Mouse (Mus musculus): ENCODE data around the gene Ctbs. TPM values are rescaled to one million over a fixed set of nuclear protein-coding genes. Genes with fewer than 3 reads are reported as not detected.

The Ctbs gene
- total RNA-seq, 2 experiments from 2014 or later, result 2.9 to 13.1 TPM

DNA sequence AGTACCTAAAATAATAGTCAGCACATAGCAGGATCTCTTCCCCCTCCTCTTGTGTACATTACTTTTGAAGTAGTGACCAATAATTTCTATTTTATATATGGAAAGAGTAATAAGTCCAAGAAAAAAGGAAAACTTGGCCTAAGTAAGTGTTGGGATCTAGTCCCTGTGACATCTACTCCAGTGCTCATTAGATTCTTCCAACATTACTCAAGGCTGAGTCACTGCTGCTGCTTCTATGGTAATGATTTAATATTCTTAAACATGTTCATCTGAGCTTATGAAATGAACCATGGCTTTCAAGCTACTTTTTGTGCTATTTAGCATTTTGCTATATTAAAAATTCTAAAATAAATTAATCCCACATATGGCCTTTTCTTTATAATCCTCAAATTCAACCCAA, 24.1 kb downstream of the Ctbs start:
- no peak for ATAC-seq (replicated peaks; ENCODE audit: low FRiP score, low TSS enrichment, poor library complexity, severe bottlenecking)

GRCm38 (mm10) chr3:146474428-146474827, 24.8 kb downstream of the Ctbs start:
- ATAC-seq (replicated peaks; ENCODE audit: low FRiP score, low TSS enrichment, poor library complexity, severe bottlenecking), result no peak

DNA sequence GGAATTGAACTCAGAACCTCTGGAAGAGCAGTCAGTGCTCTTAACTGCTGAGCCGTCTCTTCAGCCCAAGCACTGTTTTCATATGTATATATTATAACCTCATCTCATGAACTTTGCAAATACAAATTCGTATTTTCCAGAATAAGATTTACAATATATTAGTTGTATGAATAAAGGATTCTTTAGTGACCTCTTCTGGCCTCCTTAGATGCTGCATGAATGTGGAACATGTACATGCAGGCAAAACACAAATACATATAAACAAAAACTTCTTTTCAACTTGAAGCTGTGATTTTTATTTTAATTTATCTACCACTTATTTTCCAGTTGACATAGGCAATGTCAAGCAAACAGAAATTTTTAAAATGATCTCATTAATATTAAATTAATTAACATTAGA, 32.4 kb downstream of the Ctbs start:
- ATAC-seq (replicated peaks; ENCODE audit: low FRiP score, low TSS enrichment, poor library complexity, severe bottlenecking), result no peak

DNA sequence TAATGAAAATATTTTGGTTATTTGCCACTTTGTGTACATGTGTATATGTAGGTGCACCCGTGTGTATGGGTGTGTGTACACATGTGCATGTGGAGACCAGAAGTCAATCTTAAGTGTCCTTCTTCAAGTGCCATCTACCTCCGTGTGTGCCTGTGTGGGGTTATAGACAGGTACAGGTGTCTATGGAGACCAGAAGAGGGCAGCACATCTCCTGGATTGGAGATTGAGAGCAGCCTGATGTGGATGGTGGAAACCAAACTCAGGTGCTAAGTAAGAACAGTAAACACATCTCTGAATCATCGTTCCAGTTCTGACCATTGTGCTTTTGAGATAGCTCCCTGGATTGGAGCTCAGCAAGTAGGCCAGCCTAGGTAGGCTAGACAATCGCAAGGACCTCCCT, 36.9 kb downstream of the Ctbs start:
- ATAC-seq (replicated peaks; ENCODE audit: low FRiP score, low TSS enrichment, poor library complexity, severe bottlenecking), result peak; percentile 65

DNA sequence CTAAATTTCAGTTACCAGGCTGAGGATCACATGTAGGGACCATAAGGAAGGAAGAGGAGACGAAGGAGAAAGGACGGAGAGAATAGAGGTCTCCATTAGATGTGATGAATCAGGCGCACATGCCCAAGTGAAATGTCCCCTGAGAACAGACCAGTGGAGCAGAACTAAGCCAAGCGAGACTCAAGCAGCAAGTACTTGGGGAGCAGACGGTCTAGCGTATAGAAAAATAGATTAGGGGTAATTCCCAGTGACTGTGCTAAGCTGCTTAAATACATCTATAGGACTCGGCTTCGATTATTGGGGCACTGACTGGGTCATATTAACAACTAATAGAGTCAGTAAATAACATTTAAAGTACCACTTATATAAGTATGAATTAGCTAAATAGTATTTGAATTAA, 45.3 kb downstream of the Ctbs start:
- no peak for ATAC-seq (replicated peaks; ENCODE audit: low FRiP score, low TSS enrichment, poor library complexity, severe bottlenecking)

- no peak for ATAC-seq (replicated peaks; ENCODE audit: low FRiP score, low TSS enrichment, poor library complexity, severe bottlenecking)
These were observed 49.4 kb downstream of the Ctbs start for GRCm38 (mm10) chr3:146498989-146499388.

GRCm38 (mm10) chr3:146499431-146500002, 49.9 kb downstream of the Ctbs start, which contains the start of the genes Spata1 and Gng5:
Gene Spata1 (minus strand): TSS chr3:146499753.
Gene Gng5 (plus strand): TSS chr3:146499807.
- peak; percentile 84 for ATAC-seq (replicated peaks; ENCODE audit: low FRiP score, low TSS enrichment, poor library complexity, severe bottlenecking)

DNA sequence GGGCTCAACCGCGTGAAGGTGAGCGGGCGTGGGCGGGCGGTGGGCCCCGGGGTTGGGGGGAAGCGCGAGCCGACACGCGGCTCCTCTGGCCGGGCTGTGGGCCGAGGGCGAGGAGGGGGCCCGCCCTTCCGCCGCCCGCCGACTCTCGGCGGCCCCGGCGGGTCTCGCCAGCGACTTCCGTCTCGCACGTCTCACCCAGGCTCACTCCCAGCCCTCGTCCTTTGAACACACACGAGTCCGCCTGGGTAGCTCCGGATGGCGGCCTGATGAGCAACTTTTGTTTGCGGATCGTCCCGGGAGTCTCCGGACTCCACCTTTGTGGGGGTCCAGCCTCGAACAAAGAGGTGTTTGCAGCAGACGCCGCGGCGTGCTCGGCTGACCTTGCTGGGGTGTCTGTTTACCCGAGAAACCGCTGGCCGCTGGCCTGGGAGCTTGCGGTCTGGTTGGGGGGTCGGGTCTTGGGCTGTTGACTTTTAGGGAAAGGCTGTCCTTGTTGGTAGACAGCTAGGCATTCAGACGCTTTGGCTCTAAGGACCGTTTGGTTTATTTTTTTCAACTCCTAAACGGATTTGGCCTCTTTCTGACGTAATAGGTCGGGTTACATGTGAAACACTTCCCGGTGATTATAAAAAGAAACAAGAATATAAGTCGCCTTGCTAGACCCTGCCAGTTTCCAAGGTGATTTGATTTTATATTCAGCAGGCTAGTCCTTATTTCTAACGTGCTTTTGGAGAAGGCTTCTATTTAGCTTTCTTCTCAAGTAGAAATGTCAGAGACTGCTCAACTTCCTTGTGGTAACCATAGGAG, 50.6 kb downstream of the Ctbs start:
- peak; percentile 21 for ATAC-seq (replicated peaks; ENCODE audit: low FRiP score, low TSS enrichment, poor library complexity, severe bottlenecking)

GRCm38 (mm10) chr3:146500810-146501201, 51.2 kb downstream of the Ctbs start:
- ATAC-seq (replicated peaks; ENCODE audit: low FRiP score, low TSS enrichment, poor library complexity, severe bottlenecking), result peak; percentile 45

GRCm38 (mm10) chr3:146501601-146502123, 52.1 kb downstream of the Ctbs start:
- no peak for ATAC-seq (replicated peaks; ENCODE audit: low FRiP score, low TSS enrichment, poor library complexity, severe bottlenecking)

GRCm38 (mm10) chr3:146506711-146507110, 57.1 kb downstream of the Ctbs start:
- no peak for ATAC-seq (replicated peaks; ENCODE audit: low FRiP score, low TSS enrichment, poor library complexity, severe bottlenecking)

Other genes starting within 250 kb of the Ctbs start
- not detected in 2 replicates for gene Lpar3, start 228.8 kb upstream of the Ctbs start, total RNA-seq (2014; fragmentation: Nextera tagmentation)
- gene Lpar3, start 228.8 kb upstream of the Ctbs start, total RNA-seq (2017), result not detected in 2 replicates
- 45.3 and 50.0 TPM in 2 replicates for gene Ssx2ip, start 45.2 kb upstream of the Ctbs start, total RNA-seq (2014; fragmentation: Nextera tagmentation)
- gene Ssx2ip, start 45.2 kb upstream of the Ctbs start, total RNA-seq (2017), result 69.2 and 73.8 TPM in 2 replicates
- 6.9 and 7.8 TPM in 2 replicates for gene Spata1, start 50.0 kb downstream of the Ctbs start, total RNA-seq (2014; fragmentation: Nextera tagmentation)
- gene Spata1, start 50.0 kb downstream of the Ctbs start, total RNA-seq (2017), result 4.7 and 32.3 TPM in 2 replicates
- 208 and 251 TPM in 2 replicates for gene Gng5, start 50.0 kb downstream of the Ctbs start, total RNA-seq (2014; fragmentation: Nextera tagmentation)
- 69.8 and 110 TPM in 2 replicates for gene Gng5, start 50.0 kb downstream of the Ctbs start, total RNA-seq (2017)
- gene Rpf1, start 71.6 kb downstream of the Ctbs start, total RNA-seq (2014; fragmentation: Nextera tagmentation), result 69.9 and 73.5 TPM in 2 replicates
- 112 and 113 TPM in 2 replicates for gene Rpf1, start 71.6 kb downstream of the Ctbs start, total RNA-seq (2017)
- gene Uox, start 120.6 kb downstream of the Ctbs start, total RNA-seq (2014; fragmentation: Nextera tagmentation), result not detected in 2 replicates
- not detected in 2 replicates for gene Uox, start 120.6 kb downstream of the Ctbs start, total RNA-seq (2017)
- not detected in 2 replicates for gene Dnase2b, start 165.8 kb downstream of the Ctbs start, total RNA-seq (2014; fragmentation: Nextera tagmentation)
- not detected in 2 replicates for gene Dnase2b, start 165.8 kb downstream of the Ctbs start, total RNA-seq (2017)
- not detected in 2 replicates for gene 4930503B20Rik, start 201.5 kb downstream of the Ctbs start, total RNA-seq (2014; fragmentation: Nextera tagmentation)
- gene 4930503B20Rik, start 201.5 kb downstream of the Ctbs start, total RNA-seq (2017), result not detected in 2 replicates
- 6.9 and 8.6 TPM in 2 replicates for gene Samd13, start 235.8 kb downstream of the Ctbs start, total RNA-seq (2014; fragmentation: Nextera tagmentation)
- gene Samd13, start 235.8 kb downstream of the Ctbs start, total RNA-seq (2017), result 3.6 and 5.7 TPM in 2 replicates